Mouse (Mus musculus) kidney, postnatal 36 days (tissue): Measurements from ENCODE around the gene Grk2.

Source experiments
- DNase-seq, 2 experiments: peaks; one replicate each; pipeline ENCODE4 v3.0.0; 2021 to 2022; ENCODE audit warnings: mixed read lengths in 2 of 2

The Grk2 gene

GRCm38 (mm10) chr19:4302936-4303639, 2.9 kb downstream of the Grk2 start:
- DNase-seq, result no peak

- peak; percentile 65 to 68 for DNase-seq
Observed at GRCm38 (mm10) chr19:4301735-4302651, 4.0 kb downstream of the Grk2 start.

- no peak for DNase-seq
Observed at GRCm38 (mm10) chr19:4300852-4301734, 4.9 kb downstream of the Grk2 start.

- peak; percentile 42 to 45 for DNase-seq
Observed at GRCm38 (mm10) chr19:4300271-4300704, 5.7 kb downstream of the Grk2 start.

GRCm38 (mm10) chr19:4299574-4300270, 6.3 kb downstream of the Grk2 start:
- peak in 1 of 2 experiments; percentile 17 for DNase-seq

- DNase-seq, result no peak
Observed at GRCm38 (mm10) chr19:4299126-4299525, 6.9 kb downstream of the Grk2 start.

GRCm38 (mm10) chr19:4298322-4299121, 7.5 kb downstream of the Grk2 start:
- no peak for DNase-seq

- DNase-seq, result no peak
Observed at GRCm38 (mm10) chr19:4297851-4298250, 8.2 kb downstream of the Grk2 start.

GRCm38 (mm10) chr19:4296611-4297010, 9.4 kb downstream of the Grk2 start:
- DNase-seq, result no peak

GRCm38 (mm10) chr19:4295391-4295790, 10.6 kb downstream of the Grk2 start:
- DNase-seq, result no peak

GRCm38 (mm10) chr19:4294381-4295097, 11.5 kb downstream of the Grk2 start:
- peak; percentile 80 to 82 for DNase-seq

GRCm38 (mm10) chr19:4291161-4291560, 14.9 kb downstream of the Grk2 start:
- no peak for DNase-seq

- no peak for DNase-seq
Observed at GRCm38 (mm10) chr19:4290749-4291148, 15.3 kb downstream of the Grk2 start.

- no peak for DNase-seq
Observed at GRCm38 (mm10) chr19:4283653-4284052, 22.4 kb downstream of the Grk2 start.

- DNase-seq, result peak; percentile 79 to 88
Observed at GRCm38 (mm10) chr19:4282898-4283553, 23.0 kb downstream of the Grk2 start, which contains the start of gene Ankrd13d. Ankrd13d (minus strand) TSS chr19:4283137.

GRCm38 (mm10) chr19:4280425-4280824, 25.6 kb downstream of the Grk2 start:
- no peak for DNase-seq

- DNase-seq, result peak in 1 of 2 experiments; percentile 45
Observed at GRCm38 (mm10) chr19:4279487-4279886, 26.5 kb downstream of the Grk2 start.

- no peak for DNase-seq
Observed at GRCm38 (mm10) chr19:4270972-4271371, 35.0 kb downstream of the Grk2 start.

GRCm38 (mm10) chr19:4270187-4270586, 35.8 kb downstream of the Grk2 start:
- DNase-seq, result no peak
